Mouse (Mus musculus) CH12.LX (cell line): ENCODE measurements at regions not wholly inside any gene's neighbourhood (a gene's known extent, or its start where the extent isn't known, plus 50 kb on each side); places are given as distances from the start of the nearest gene placed in this dataset.

ENCODE experiments used
- DNase-seq: peaks from one replicate; pipeline ENCODE4 v3.0.0-alpha.2; 2013; ENCODE audit errors: extremely low read depth
- H3K27ac ChIP-seq: 2 replicates; pipeline ENCODE4 v1.5.1; 2012; ENCODE audit warnings: low read depth, mild to moderate bottlenecking, control low read depth, moderate library complexity; ENCODE audit not compliant: insufficient read depth
- H3K27me3 ChIP-seq: replicated peaks from 2 replicates; pipeline ENCODE3; 2012; ENCODE audit warnings: inconsistent platforms
- H3K36me3 ChIP-seq, 2 experiments: replicated peaks in 1 of 2; 2 replicates each; pipeline versions ENCODE3 to v1.6.1; 2012; ENCODE audit warnings: inconsistent platforms in 1 of 2, low read length in 1 of 2, mild to moderate bottlenecking in 1 of 2, mixed read lengths in 1 of 2, moderate library complexity in 1 of 2; ENCODE audit not compliant: control insufficient read depth in 1 of 2, insufficient read depth in 1 of 2
- H3K4me1 ChIP-seq, 2 experiments: 2 replicates each; pipeline ENCODE4 v1.6.1; 2012; ENCODE audit warnings: inconsistent platforms in 1 of 2, moderate library complexity in 1 of 2; ENCODE audit not compliant: insufficient read depth in 2 of 2, control insufficient read depth in 1 of 2
- H3K4me2 ChIP-seq: 2 replicates; pipeline ENCODE4 v1.6.1; 2012; ENCODE audit warnings: low read depth, mild to moderate bottlenecking, control low read depth; ENCODE audit not compliant: poor library complexity, insufficient read depth, severe bottlenecking
- H3K4me3 ChIP-seq, 3 experiments: fragments of 150-350 bp in 1 of 3; sonication (generic) in 1 of 3; replicated peaks in 1 of 3; 2 replicates each; pipeline versions ENCODE3 to v1.5.1; 2011 to 2012; ENCODE audit warnings: low read depth in 2 of 3, low read length in 2 of 3, mild to moderate bottlenecking in 2 of 3, moderate library complexity in 2 of 3, control low read depth in 1 of 3, improper control_type of control experiment in 1 of 3, inconsistent platforms in 1 of 3, mixed read lengths in 1 of 3; ENCODE audit not compliant: poor library complexity in 1 of 3
- H3K79me2 ChIP-seq: replicated peaks from 2 replicates; pipeline ENCODE4 v1.6.1; 2012; ENCODE audit warnings: mild to moderate bottlenecking, moderate library complexity; ENCODE audit not compliant: control insufficient read depth, poor library complexity, insufficient read depth, severe bottlenecking; ENCODE audit errors: extremely low read depth
- H3K9ac ChIP-seq: 2 replicates; pipeline ENCODE4 v1.6.1; 2012; ENCODE audit warnings: low read depth, mild to moderate bottlenecking, control low read depth, moderate library complexity; ENCODE audit not compliant: insufficient read depth
- H3K9me3 ChIP-seq: replicated peaks from 2 replicates; pipeline ENCODE3; 2012; ENCODE audit warnings: low read length, inconsistent platforms, mixed read lengths
- BHLHE40 ChIP-seq: IDR thresholded peaks from 2 replicates; pipeline ENCODE4 v1.6.1; 2011; ENCODE audit warnings: mild to moderate bottlenecking, low read depth, low read length, improper control_type of control experiment
- CHD2 ChIP-seq: IDR thresholded peaks from 2 replicates; pipeline ENCODE4 v1.6.1; 2011; ENCODE audit warnings: low read length, improper control_type of control experiment
- ELF1 ChIP-seq: IDR thresholded peaks from 2 replicates; pipeline ENCODE4 v1.6.1; 2014; ENCODE audit warnings: low read depth, mild to moderate bottlenecking, inconsistent platforms, low read length, improper control_type of control experiment
- EP300 ChIP-seq: IDR thresholded peaks from 2 replicates; pipeline ENCODE4 v1.6.1; 2011; ENCODE audit warnings: low read length, improper control_type of control experiment
- ETS1 ChIP-seq: conservative IDR thresholded peaks from 2 replicates; pipeline ENCODE4 v1.6.1; 2012; ENCODE audit warnings: low read depth, mild to moderate bottlenecking, inconsistent platforms, low read length, improper control_type of control experiment, moderate library complexity
- HCFC1 ChIP-seq: IDR thresholded peaks from 2 replicates; pipeline ENCODE4 v1.6.1; 2012; ENCODE audit warnings: low read depth, mild to moderate bottlenecking, inconsistent platforms, low read length, improper control_type of control experiment
- IRF4 ChIP-seq: IDR thresholded peaks from 2 replicates; pipeline ENCODE4 v1.6.1; 2014; ENCODE audit warnings: low read depth, mild to moderate bottlenecking, inconsistent platforms, low read length, improper control_type of control experiment
- JUN ChIP-seq: IDR thresholded peaks from 2 replicates; pipeline ENCODE4 v1.6.1; 2011; ENCODE audit warnings: low read depth, mild to moderate bottlenecking, low read length, improper control_type of control experiment, moderate library complexity; ENCODE audit not compliant: insufficient read depth
- KAT2A ChIP-seq: IDR thresholded peaks from 2 replicates; pipeline ENCODE4 v1.6.1; 2012; ENCODE audit warnings: low read length, improper control_type of control experiment, inconsistent platforms; ENCODE audit not compliant: insufficient replicate concordance
- MAFK ChIP-seq: IDR thresholded peaks from 2 replicates; pipeline ENCODE4 v1.6.1; 2011; ENCODE audit warnings: low read length, improper control_type of control experiment; ENCODE audit not compliant: insufficient replicate concordance
- MAX ChIP-seq: IDR thresholded peaks from 2 replicates; pipeline ENCODE4 v1.6.1; 2011; ENCODE audit warnings: low read length, improper control_type of control experiment
- MEF2A ChIP-seq: IDR thresholded peaks from 2 replicates; pipeline ENCODE4 v1.6.1; 2014; ENCODE audit warnings: low read depth, mild to moderate bottlenecking, inconsistent platforms, low read length, improper control_type of control experiment, borderline replicate concordance
- MYC ChIP-seq: IDR thresholded peaks from 2 replicates; pipeline ENCODE4 v1.6.1; 2011; ENCODE audit warnings: low read depth, mild to moderate bottlenecking, improper control_type of control experiment, low read length
- PAX5 ChIP-seq: IDR thresholded peaks from 2 replicates; pipeline ENCODE4 v1.6.1; 2012; ENCODE audit warnings: low read length, inconsistent platforms, mixed read lengths
- POLR2A ChIP-seq: IDR thresholded peaks from 2 replicates; pipeline ENCODE4 v1.6.1; 2011; ENCODE audit warnings: low read depth, mild to moderate bottlenecking, improper control_type of control experiment, low read length
- RAD21 ChIP-seq: IDR thresholded peaks from 2 replicates; pipeline ENCODE4 v1.6.1; 2011; ENCODE audit warnings: low read depth, mild to moderate bottlenecking, low read length, improper control_type of control experiment, moderate library complexity
- RCOR1 ChIP-seq: conservative IDR thresholded peaks from 2 replicates; pipeline ENCODE4 v1.6.1; 2012; ENCODE audit warnings: low read depth, mild to moderate bottlenecking, inconsistent platforms, low read length, improper control_type of control experiment
- SIN3A ChIP-seq: IDR thresholded peaks from 2 replicates; pipeline ENCODE4 v1.6.1; 2012; ENCODE audit warnings: low read length, improper control_type of control experiment, inconsistent platforms
- SMC3 ChIP-seq: IDR thresholded peaks from 2 replicates; pipeline ENCODE4 v1.6.1; 2011; ENCODE audit warnings: low read depth, low read length, improper control_type of control experiment
- TBP ChIP-seq: conservative IDR thresholded peaks from 2 replicates; pipeline ENCODE4 v1.6.1; 2011; ENCODE audit warnings: low read depth, low read length, improper control_type of control experiment
- TCF12 ChIP-seq: IDR thresholded peaks from 2 replicates; pipeline ENCODE4 v1.6.1; 2014; ENCODE audit warnings: low read depth, mild to moderate bottlenecking, inconsistent platforms, low read length, improper control_type of control experiment
- UBTF ChIP-seq: IDR thresholded peaks from 2 replicates; pipeline ENCODE4 v1.6.1; 2012; ENCODE audit warnings: low read depth, mild to moderate bottlenecking, inconsistent platforms, low read length, improper control_type of control experiment, moderate library complexity
- ZKSCAN1 ChIP-seq: IDR thresholded peaks from 2 replicates; pipeline ENCODE4 v1.6.1; 2012; ENCODE audit warnings: low read depth, inconsistent platforms, low read length, improper control_type of control experiment, borderline replicate concordance
- ZMIZ1 ChIP-seq: IDR thresholded peaks from 2 replicates; pipeline ENCODE4 v1.6.1; 2012; ENCODE audit warnings: low read depth, mild to moderate bottlenecking, inconsistent platforms, low read length, improper control_type of control experiment
- dilution Hi-C: fragments of 300-500 bp; cut with MboI; formaldehyde crosslinking; loops from 2 replicates; pipeline ENCODE4 v1.14.3; 2020; ENCODE audit warnings: low sequenced_read_pairs; ENCODE audit not compliant: extremely low pct_unique_long_range_greater_than_20kb, extremely low pct_ligation_motif_present
- in situ Hi-C: fragments of 300-500 bp; cut with MboI; formaldehyde crosslinking; loops from 3 replicates; pipeline ENCODE4 v1.14.3; 2019; ENCODE audit warnings: low sequenced_read_pairs, low pct_ligation_motif_present, low pct_unique_long_range_greater_than_20kb, mixed read lengths

DNA sequence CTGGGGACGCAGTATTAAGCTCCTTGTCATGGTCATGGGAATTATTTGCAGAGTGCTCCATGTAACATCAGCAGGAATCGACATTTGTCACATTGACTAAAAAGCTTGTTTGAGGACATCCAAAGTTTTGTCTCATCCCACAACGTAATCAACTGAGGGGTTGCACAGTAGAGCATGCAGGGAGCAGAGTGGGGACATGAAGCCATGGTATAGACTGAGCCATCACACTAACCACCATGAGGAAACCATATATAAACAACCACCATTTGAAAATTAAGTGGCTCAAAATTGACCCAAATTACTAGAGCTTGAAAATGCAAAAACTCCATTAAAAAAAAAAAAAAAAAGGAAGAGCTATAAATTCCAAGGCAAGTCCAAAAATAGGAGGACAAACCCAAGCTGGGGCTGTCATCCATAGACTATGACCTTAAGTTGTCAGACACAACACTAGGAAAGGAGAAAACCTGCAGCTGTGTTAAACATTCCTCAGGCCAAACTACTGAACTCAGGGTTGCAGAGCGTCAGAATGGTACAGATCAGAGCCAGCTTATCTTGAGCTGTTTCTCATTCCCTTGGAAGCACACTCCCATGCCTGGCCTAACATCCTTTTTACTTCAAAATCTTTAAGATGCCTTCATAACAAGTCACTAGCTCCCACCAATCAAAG, 97.7 kb upstream of the Map9 start:
- TF ChIP-seq ZMIZ1, result no peak
- TF ChIP-seq EP300, result no peak
- no peak for TF ChIP-seq RAD21
- no peak for TF ChIP-seq RCOR1
- no peak for TF ChIP-seq ELF1
- TF ChIP-seq UBTF, result no peak
- TF ChIP-seq POLR2A, result no peak
- TF ChIP-seq MAX, result no peak
- TF ChIP-seq IRF4, result no peak
- no peak for DNase-seq

DNA sequence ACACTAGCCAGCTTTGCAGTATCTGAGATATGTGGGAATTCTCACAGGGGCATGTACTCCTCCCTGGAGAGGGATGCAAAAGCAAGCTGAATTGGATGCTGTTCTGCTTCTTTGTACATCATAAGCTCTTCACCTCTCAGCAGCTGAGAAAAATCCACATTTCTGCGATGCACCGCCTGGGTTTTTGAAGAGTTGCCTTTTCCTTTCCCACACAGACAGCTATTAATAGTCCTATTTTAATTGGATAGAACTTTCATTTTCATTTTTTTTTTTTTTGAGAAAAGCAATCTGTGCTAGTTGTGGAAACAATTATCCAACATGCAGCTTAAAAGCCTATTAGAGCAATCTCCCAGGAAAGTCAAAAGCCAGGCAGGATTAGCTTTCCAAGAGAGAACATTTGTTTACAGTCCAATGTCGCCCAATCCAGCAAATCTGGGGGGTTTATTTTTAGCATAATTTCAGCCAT, 105.2 kb upstream of the Gucy1a1 start:
- H3K9ac ChIP-seq, result no peak overlapping the region
- dilution Hi-C loops, result no loop called here
- H3K27ac ChIP-seq, result no peak overlapping the region
- no peak overlapping the region for H3K4me2 ChIP-seq
- H3K36me3 ChIP-seq, result no peaks in the 10 kb centered on the region
- no peaks in the 10 kb centered on the region for H3K79me2 ChIP-seq
- H3K27me3 ChIP-seq, result no peaks in the 10 kb centered on the region
- H3K9me3 ChIP-seq, result no peaks in the 10 kb centered on the region
- in situ Hi-C loops, result no loop called here
- no peak for TF ChIP-seq ETS1
- no peak for TF ChIP-seq TCF12
- no peak for TF ChIP-seq KAT2A
- TF ChIP-seq RCOR1, result no peak
- no peak for TF ChIP-seq IRF4
- H3K4me3 ChIP-seq, result no peak overlapping the region
- H3K4me1 ChIP-seq, result no peaks in the 10 kb centered on the region
- DNase-seq, result no peak

More for the DNA sequence above, 97.7 kb upstream of the Map9 start:
- dilution Hi-C loops, result no loop called here
- H3K27ac ChIP-seq, result no peak overlapping the region
- in situ Hi-C loops, result no loop called here
- H3K4me3 ChIP-seq, result no peak overlapping the region
- H3K79me2 ChIP-seq, result no peaks in the 10 kb centered on the region
- H3K36me3 ChIP-seq, result no peaks in the 10 kb centered on the region
- no peaks in the 10 kb centered on the region for H3K4me1 ChIP-seq
- no peak overlapping the region for H3K4me2 ChIP-seq
- H3K9ac ChIP-seq, result no peak overlapping the region
- no peaks in the 10 kb centered on the region for H3K27me3 ChIP-seq
- no peaks in the 10 kb centered on the region for H3K9me3 ChIP-seq

DNA sequence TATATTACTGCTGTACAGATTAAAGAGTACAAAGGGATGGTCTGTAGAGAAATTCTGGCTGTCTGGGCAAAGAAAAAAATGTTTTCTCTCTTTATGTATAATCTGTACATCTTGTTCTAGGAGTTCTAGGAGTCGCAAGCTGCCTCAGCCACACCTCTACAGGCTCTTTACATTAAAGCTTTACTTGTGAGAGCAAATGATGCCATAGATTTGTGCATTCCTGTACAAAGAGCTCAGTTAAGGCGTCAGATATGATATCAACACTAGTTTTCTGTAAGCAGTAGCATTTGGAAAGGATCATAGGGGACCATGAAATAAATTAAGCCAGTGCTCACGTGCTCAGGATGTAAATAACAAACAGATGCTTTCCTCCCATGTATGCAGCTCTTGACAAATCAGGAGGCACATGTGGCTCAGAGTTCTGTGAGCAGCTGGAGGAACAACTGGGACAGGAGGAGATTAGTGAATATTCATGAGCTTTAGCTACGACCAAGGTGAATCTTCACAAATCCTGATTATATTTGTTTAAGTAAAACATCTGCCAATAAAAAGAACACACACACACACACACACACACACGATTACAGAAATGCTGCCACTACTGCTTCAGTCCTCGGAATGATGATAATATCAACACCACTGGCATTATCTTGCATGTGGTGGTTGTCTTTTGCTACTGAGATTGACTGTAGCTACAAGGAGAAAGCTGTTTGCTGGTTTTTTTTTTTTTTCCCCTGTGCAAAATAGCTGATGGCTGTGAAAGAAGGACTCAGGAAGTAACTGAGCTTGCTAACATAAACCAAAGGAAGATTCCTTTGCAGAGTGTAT, 104.6 kb upstream of the Gucy1a1 start:
- H3K4me2 ChIP-seq, result no peak overlapping the region
- in situ Hi-C loops (no loop called here), dilution Hi-C loops (no loop called here)
- TF ChIP-seq SMC3 (no peak), RAD21 (no peak), MEF2A (no peak), ELF1 (no peak), ZKSCAN1 (no peak), KAT2A (no peak), JUN (no peak), MAX (no peak), RCOR1 (no peak), BHLHE40 (no peak), MYC (no peak), TCF12 (no peak), CHD2 (no peak), HCFC1 (no peak), MAFK (no peak), PAX5 (no peak), TBP (no peak), SIN3A (no peak)
- H3K27me3 ChIP-seq, result no peaks in the 10 kb centered on the region
- H3K4me1 ChIP-seq, result no peaks in the 10 kb centered on the region
- no peak overlapping the region for H3K4me3 ChIP-seq
- H3K36me3 ChIP-seq, result no peaks in the 10 kb centered on the region
- no peak overlapping the region for H3K9ac ChIP-seq
- DNase-seq, result no peak
- H3K9me3 ChIP-seq, result no peaks in the 10 kb centered on the region
- H3K27ac ChIP-seq, result no peak overlapping the region
- no peaks in the 10 kb centered on the region for H3K79me2 ChIP-seq
